Mouse (Mus musculus): Measurements from ENCODE around the gene Zscan29.

GRCm38 (mm10) chr2:121140018-121140882, 30.7 kb downstream of the Zscan29 start, which contains the start of the genes Adal and Lcmt2:
- TF ChIP-seq CTCF (IDR thresholded peaks at IDR 0.05; ENCODE audit: low read depth), result no peak; the same call in 1 of the 2 replicates
- TF ChIP-seq EP300 (optimal IDR thresholded peaks at IDR 0.05), result no peak
